Mouse (Mus musculus): Measurements from ENCODE around the gene Olfr167.

Gene Olfr167

DNA sequence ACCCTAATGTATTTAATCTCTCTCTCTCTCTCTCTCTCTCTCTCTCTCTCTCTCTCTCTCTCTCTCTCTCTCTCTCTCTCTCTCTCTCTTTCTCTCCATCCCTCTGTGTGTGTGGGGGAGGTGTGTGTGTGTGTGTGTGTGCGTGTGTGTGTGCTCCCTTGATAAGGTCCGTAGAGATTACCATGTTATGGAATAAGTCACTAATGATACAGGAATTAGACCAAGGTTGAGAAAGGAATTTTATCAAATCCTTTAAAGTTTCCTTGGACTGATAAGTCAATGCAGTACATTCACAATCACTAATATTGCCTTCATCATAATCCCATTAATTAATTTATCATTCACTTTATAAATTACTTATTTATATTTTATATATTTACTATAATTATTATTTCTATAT, at the start of gene Olfr167:
Olfr167 (minus strand) TSS at position 101 of the 400 bp plus-strand sequence.
- 94% methylated on average over 2 of the region's 2 CpGs for WGBS

DNA sequence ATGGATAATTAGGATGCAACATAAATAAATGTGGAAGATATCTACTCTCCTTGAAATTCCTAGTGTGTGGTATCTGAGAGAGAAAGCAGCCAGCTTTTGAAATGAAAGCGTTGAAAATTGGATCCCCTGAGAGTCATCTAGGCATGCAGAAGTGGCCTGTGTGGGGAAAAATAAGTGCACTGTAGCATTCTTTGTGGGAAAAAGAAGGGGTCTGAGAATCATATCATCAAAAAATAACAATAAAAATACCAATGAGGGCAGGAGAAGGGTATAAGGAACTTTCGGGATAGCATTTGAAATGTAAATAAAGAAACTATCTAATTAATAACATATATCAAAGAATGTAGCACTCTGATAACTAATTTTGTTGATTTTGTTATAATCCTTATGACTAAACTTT, 49.6 kb upstream of the Olfr167 start, which contains the start of gene Olfr169:
Olfr169 (minus strand) TSS at position 101 of the 400 bp plus-strand sequence.
- 95% methylated on average over 2 of the region's 2 CpGs for WGBS

DNA sequence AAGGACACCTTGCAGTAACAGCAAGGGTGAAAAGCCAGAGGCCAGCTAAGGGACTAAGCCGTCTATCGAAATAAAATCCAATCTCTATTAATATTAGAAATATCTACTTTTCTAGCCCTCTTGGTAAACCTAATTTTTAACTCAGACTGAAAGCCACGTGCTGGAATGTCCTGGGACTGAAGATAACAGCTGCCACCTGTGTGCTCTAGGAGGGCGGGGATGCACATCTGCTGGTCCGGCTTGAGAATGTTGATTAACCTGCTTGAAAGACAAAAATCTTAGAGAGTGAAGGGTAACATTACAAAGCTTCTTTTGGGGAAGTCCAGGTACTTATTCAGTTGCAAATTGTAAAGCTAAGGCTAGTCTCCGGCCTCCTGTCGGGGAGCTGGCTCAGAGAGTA, 31.4 kb upstream of the Olfr167 start:
- WGBS: 90% methylated on average over 7 of the region's 7 CpGs

DNA sequence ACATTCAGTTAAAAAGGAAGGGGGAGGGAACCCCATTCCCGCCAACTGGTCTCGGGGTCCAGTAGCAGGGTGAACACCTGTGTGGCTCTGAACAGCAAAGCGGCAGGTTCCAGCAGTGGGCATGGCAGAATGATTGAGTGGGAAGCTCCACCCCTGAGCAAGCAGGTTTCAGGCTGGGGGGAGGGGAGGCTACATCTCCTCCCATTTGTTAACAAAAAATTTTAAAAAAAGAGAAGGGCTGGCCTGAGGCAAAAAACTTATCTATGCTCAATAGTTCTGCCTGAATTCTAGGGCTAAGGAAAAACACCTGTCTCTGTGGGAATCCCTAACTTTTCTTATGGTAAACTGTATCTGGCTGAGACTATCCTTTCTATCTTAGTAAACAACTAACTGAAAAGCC, 30.2 kb upstream of the Olfr167 start:
- WGBS: 97% methylated on average over 3 of the region's 3 CpGs

DNA sequence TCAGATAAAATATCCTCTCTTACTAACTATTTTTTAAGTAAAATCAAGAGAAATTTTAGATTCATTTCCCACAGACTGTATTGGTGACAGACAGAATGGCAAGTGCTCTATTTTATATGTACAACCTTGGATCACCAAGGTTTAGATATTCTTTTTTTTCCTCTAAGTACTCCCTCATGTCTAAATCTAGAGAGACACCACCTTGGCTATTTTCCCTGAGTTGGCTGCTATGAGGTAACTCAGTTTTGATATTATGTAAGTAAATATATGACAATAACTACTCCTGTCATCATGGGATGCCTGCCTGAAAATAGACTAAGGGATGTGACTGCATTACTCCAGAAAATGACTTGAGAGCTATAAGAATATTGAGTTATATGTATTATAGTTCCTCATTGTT, 13.4 kb upstream of the Olfr167 start, which contains the start of gene Olfr168:
Olfr168 (minus strand) TSS at position 101 of the 400 bp plus-strand sequence.

DNA sequence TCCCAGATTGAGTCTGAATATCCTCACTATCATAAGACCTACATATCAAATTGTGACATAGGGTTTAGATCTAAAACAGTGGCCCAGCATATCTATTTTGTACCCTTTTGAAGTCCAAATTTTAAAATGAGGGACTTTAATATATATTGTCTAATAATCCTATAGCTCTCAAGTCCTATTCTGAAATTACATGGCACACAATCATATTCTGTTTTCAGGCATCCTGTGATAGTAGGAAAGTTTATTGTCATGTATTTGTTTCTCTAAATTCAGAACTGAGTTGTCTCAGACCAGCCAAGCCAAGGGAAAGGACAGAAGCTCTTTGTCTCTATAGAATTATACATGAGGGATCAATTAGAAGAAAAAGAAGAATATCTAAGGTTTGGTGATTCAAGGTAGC, 38.7 kb downstream of the Olfr167 start, which contains the start of gene Olfr166:
Olfr166 (plus strand) TSS at position 301 of the 400 bp plus-strand sequence.

DNA sequence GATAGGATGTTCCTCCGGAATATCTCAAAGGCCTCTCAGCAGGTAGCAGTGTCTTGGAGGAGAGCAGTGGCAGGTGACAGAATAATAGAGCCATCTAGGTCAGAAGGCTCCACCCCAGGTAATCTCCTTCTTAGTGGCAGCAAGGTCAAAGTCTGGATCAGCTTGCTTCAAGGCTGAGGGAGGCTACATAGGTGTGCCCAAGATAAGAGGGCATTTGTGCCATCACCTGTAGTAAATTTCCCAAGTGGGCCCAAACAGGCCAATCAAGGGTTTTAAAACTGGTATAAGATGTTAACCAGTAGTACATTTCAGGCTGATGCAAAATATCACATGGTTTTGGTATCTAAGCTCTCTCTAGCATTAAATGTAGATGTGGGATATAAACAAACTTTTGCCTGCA, 57.7 kb downstream of the Olfr167 start:
- 88% methylated on average over 1 of the region's 1 CpGs for WGBS

Data from cerebral cortex, adult 2 months (tissue).